Mouse (Mus musculus): ENCODE measurements around the gene Ypel5. TPM values are rescaled to one million over a fixed set of nuclear protein-coding genes. Genes with fewer than 3 reads are reported as not detected.
A peak's percentile ranks its signal among the peaks of the same experiment; 100 is the strongest.

The Ypel5 gene
- polyA plus RNA-seq, 1 experiment = not detected

GRCm38 (mm10) chr17:72837140-72837712 is 973 bp downstream of the Ypel5 start:
- peak overlapping the region; percentile 97 for H3K27ac ChIP-seq (ENCODE audit: insufficient read depth, low read depth, low read length)
- peak overlapping the region; percentile 95 for H3K4me3 ChIP-seq (ENCODE audit: insufficient read depth, low read depth, low read length)
- TF ChIP-seq POLR2A (IDR thresholded peaks at IDR 0.05; ENCODE audit: insufficient read depth, low read depth, low read length) (peak; percentile 86; the same call in 1 of the 2 replicates), CTCF (IDR thresholded peaks at IDR 0.05; ENCODE audit: insufficient read depth, low read depth, low read length) (no peak)
- H3K4me1 ChIP-seq (ENCODE audit: control insufficient read depth, insufficient read depth, low read length) = peaks cover 2% of the 10 kb centered on the region; the same call in 1 of the 2 replicates
- WGBS = under 1% methylated on average over 75 of the region's 77 CpGs

GRCm38 (mm10) chr17:72837824-72838474 is 1.7 kb downstream of the Ypel5 start:
- peaks cover 2% of the 10 kb centered on the region; the same call in 1 of the 2 replicates for H3K4me1 ChIP-seq (ENCODE audit: control insufficient read depth, insufficient read depth, low read length)
- H3K27ac ChIP-seq (ENCODE audit: insufficient read depth, low read depth, low read length) = peak overlapping the region; percentile 38; the same call in 1 of the 2 replicates
- 11% methylated on average over 8 of the region's 8 CpGs for WGBS
- TF ChIP-seq POLR2A (IDR thresholded peaks at IDR 0.05; ENCODE audit: insufficient read depth, low read depth, low read length) (no peak), CTCF (IDR thresholded peaks at IDR 0.05; ENCODE audit: insufficient read depth, low read depth, low read length) (no peak)
- peak overlapping the region; percentile 95 for H3K4me3 ChIP-seq (ENCODE audit: insufficient read depth, low read depth, low read length)

GRCm38 (mm10) chr17:72839000-72839399 is 2.7 kb downstream of the Ypel5 start:
- WGBS = 31% methylated on average over 2 of the region's 2 CpGs
- no peak overlapping the region for H3K27ac ChIP-seq (ENCODE audit: insufficient read depth, low read depth, low read length)
- no peak for TF ChIP-seq POLR2A (IDR thresholded peaks at IDR 0.05; ENCODE audit: insufficient read depth, low read depth, low read length)
- no peak for TF ChIP-seq CTCF (IDR thresholded peaks at IDR 0.05; ENCODE audit: insufficient read depth, low read depth, low read length)

GRCm38 (mm10) chr17:72844393-72844792 is 8.1 kb downstream of the Ypel5 start:
- Histone ChIP-seq H3K27ac (ENCODE audit: insufficient read depth, low read depth, low read length) (no peak overlapping the region), H3K4me1 (ENCODE audit: control insufficient read depth, insufficient read depth, low read length) (no peaks in the 10 kb centered on the region; the same call in 1 of the 2 replicates), H3K4me3 (ENCODE audit: insufficient read depth, low read depth, low read length) (no peak overlapping the region)
- TF ChIP-seq POLR2A (IDR thresholded peaks at IDR 0.05; ENCODE audit: insufficient read depth, low read depth, low read length) = no peak
- TF ChIP-seq CTCF (IDR thresholded peaks at IDR 0.05; ENCODE audit: insufficient read depth, low read depth, low read length) = no peak
- WGBS = 93% methylated on average over 6 of the region's 6 CpGs

More at GRCm38 (mm10) chr17:72839000-72839399, 2.7 kb downstream of the Ypel5 start:
- H3K4me1 ChIP-seq (ENCODE audit: control insufficient read depth, insufficient read depth, low read length) = peaks cover 2% of the 10 kb centered on the region; the same call in 1 of the 2 replicates
- H3K4me3 ChIP-seq (ENCODE audit: insufficient read depth, low read depth, low read length) = no peak overlapping the region

- no peak for TF ChIP-seq CTCF (IDR thresholded peaks at IDR 0.05; ENCODE audit: insufficient read depth, low read depth, low read length)
- no peak for TF ChIP-seq POLR2A (IDR thresholded peaks at IDR 0.05; ENCODE audit: insufficient read depth, low read depth, low read length)
- Histone ChIP-seq H3K4me3 (ENCODE audit: insufficient read depth, low read depth, low read length) (no peak overlapping the region), H3K27ac (ENCODE audit: insufficient read depth, low read depth, low read length) (no peak overlapping the region), H3K4me1 (ENCODE audit: control insufficient read depth, insufficient read depth, low read length) (no peaks in the 10 kb centered on the region; the same call in 1 of the 2 replicates)
- 82% methylated on average over 7 of the region's 7 CpGs for WGBS
Measured at GRCm38 (mm10) chr17:72844949-72845490, 8.8 kb downstream of the Ypel5 start.

GRCm38 (mm10) chr17:72845521-72845920 is 9.3 kb downstream of the Ypel5 start:
- no peak for TF ChIP-seq CTCF (IDR thresholded peaks at IDR 0.05; ENCODE audit: insufficient read depth, low read depth, low read length)
- TF ChIP-seq POLR2A (IDR thresholded peaks at IDR 0.05; ENCODE audit: insufficient read depth, low read depth, low read length) = no peak
- no peak overlapping the region for H3K4me3 ChIP-seq (ENCODE audit: insufficient read depth, low read depth, low read length)
- no peaks in the 10 kb centered on the region; the same call in 1 of the 2 replicates for H3K4me1 ChIP-seq (ENCODE audit: control insufficient read depth, insufficient read depth, low read length)
- H3K27ac ChIP-seq (ENCODE audit: insufficient read depth, low read depth, low read length) = no peak overlapping the region

GRCm38 (mm10) chr17:72855298-72855697 is 19.0 kb downstream of the Ypel5 start:
- 77% methylated on average over 1 of the region's 1 CpGs for WGBS
- no peak overlapping the region for H3K4me3 ChIP-seq (ENCODE audit: insufficient read depth, low read depth, low read length)
- no peaks in the 10 kb centered on the region; the same call in 1 of the 2 replicates for H3K4me1 ChIP-seq (ENCODE audit: control insufficient read depth, insufficient read depth, low read length)
- TF ChIP-seq POLR2A (IDR thresholded peaks at IDR 0.05; ENCODE audit: insufficient read depth, low read depth, low read length) (no peak), CTCF (IDR thresholded peaks at IDR 0.05; ENCODE audit: insufficient read depth, low read depth, low read length) (no peak)
- H3K27ac ChIP-seq (ENCODE audit: insufficient read depth, low read depth, low read length) = no peak overlapping the region

GRCm38 (mm10) chr17:72857677-72858633 is 21.7 kb downstream of the Ypel5 start:
- WGBS = 55% methylated on average over 13 of the region's 13 CpGs
- Histone ChIP-seq H3K27ac (ENCODE audit: insufficient read depth, low read depth, low read length) (no peak overlapping the region), H3K4me3 (ENCODE audit: insufficient read depth, low read depth, low read length) (no peak overlapping the region), H3K4me1 (ENCODE audit: control insufficient read depth, insufficient read depth, low read length) (no peaks in the 10 kb centered on the region)
- TF ChIP-seq CTCF (IDR thresholded peaks at IDR 0.05; ENCODE audit: insufficient read depth, low read depth, low read length) (no peak), POLR2A (IDR thresholded peaks at IDR 0.05; ENCODE audit: insufficient read depth, low read depth, low read length) (no peak)

Measured in olfactory bulb, adult 2 months (tissue).